Mouse (Mus musculus) neural tube, embryonic 11.5 days (tissue): Measurements from ENCODE around the gene Gm49486. TPM values are rescaled to one million over a fixed set of nuclear protein-coding genes. Genes with fewer than 3 reads are reported as not detected.
A peak's percentile ranks its signal among the peaks of the same experiment; 100 is the strongest.

Experiments used
- ATAC-seq: fragments of 200-750 bp; cut with Nextera tagmentation; 2 replicates; pipeline ENCODE4 v1.8.0; 2017; ENCODE audit warnings: moderate number of reproducible peaks, mild to moderate bottlenecking, moderate TSS enrichment, moderate library complexity; ENCODE audit not compliant: insufficient read depth, low FRiP score, low TSS enrichment
- DNase-seq: peaks from one replicate; pipeline ENCODE4 v3.0.0-alpha.2; 2015; ENCODE audit warnings: low spot score
- H3K27ac ChIP-seq: fragments of 300-500 bp; sonication (generic); 2 replicates; pipeline ENCODE4 v1.5.1; 2014; ENCODE audit warnings: low read depth, mild to moderate bottlenecking, low read length
- H3K27me3 ChIP-seq: fragments of 300-500 bp; sonication (generic); 2 replicates; pipeline ENCODE4 v1.6.1; 2014; ENCODE audit warnings: mild to moderate bottlenecking, low read length, mixed read lengths; ENCODE audit not compliant: control insufficient read depth, insufficient read depth
- H3K36me3 ChIP-seq: fragments of 300-500 bp; sonication (generic); 2 replicates; pipeline ENCODE4 v1.6.1; 2014; ENCODE audit warnings: mild to moderate bottlenecking, low read length, moderate library complexity, mixed read lengths; ENCODE audit not compliant: control insufficient read depth, insufficient read depth
- H3K4me1 ChIP-seq: fragments of 300-500 bp; sonication (generic); 2 replicates; pipeline ENCODE4 v1.6.1; 2014; ENCODE audit warnings: low read length, mixed read lengths; ENCODE audit not compliant: control insufficient read depth, insufficient read depth
- H3K4me2 ChIP-seq: fragments of 300-500 bp; sonication (generic); 2 replicates; pipeline ENCODE4 v1.6.1; 2014; ENCODE audit warnings: low read depth, mild to moderate bottlenecking, moderate library complexity
- H3K4me3 ChIP-seq: fragments of 300-500 bp; sonication (generic); 2 replicates; pipeline ENCODE4 v1.5.1; 2014; ENCODE audit warnings: low read depth, low read length
- H3K9ac ChIP-seq: fragments of 300-500 bp; sonication (generic); 2 replicates; pipeline ENCODE4 v1.6.1; 2014; ENCODE audit warnings: mild to moderate bottlenecking, low read length
- H3K9me3 ChIP-seq: fragments of 300-500 bp; sonication (generic); 2 replicates; pipeline ENCODE4 v1.6.1; 2016; ENCODE audit warnings: low read length; ENCODE audit not compliant: control insufficient read depth
- WGBS: fragments of 180-500 bp; shearing (Covaris S2); extraction: QIAGEN DNeasy Blood & Tissue Kit; methylation state at CpG from one replicate; pipeline ENCODE4 v1.1.7; 2014; 5-methylcytosine and 5-hydroxymethylcytosine counted together
- polyA plus RNA-seq: library from polyadenylated mRNA; unstranded; fragments of >200 nt; fragmentation: Nextera tagmentation; extraction: Ambion mirVana; gene quantifications from 2 replicates; pipeline ENCODE4 v1.2.1, GENCODE M21; 2014

The Gm49486 gene
- polyA plus RNA-seq = 0.38 and 0.49 TPM in 2 replicates

DNA sequence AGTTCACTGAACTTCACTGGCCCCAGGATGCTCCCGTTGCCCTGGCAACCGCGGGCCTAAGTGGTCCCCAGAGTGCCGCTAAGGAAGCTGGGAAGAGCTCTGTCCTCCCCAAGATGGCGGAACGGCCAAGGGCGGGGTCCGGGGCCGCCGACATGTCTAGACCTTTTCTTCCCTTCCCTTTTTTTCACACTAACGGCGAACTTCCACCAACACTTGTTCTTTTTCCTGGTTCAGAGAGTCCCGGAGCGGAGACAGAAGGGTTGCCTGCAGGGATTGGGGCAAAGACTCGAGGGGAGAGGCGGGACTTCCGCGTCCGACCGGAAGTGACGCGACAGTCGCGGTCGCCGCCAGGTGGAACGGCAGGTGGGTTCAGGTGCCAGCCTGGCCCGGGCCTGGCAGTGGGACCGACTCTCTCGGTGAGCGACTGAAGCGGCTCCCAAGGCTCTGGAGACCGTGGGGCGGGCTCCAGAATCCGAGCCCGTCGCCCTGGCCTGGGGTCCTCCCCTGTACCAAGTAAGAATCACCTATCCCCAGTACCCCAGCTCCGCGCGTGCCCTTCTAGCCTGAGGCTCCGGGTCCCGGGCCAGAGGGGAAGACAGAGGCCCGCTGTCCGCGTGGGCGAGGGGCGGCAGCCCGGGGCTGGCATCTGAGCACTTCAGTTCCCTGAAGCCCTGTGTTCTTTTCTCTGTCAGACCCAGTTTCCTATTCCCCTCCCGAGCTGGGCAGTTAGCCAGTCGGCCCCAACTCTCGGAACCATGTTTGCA lies at the start of gene Gm49486, which contains the start of gene Pick1:
Gene Gm49486, plus strand, starts transcription at position 334 of the 764 bp plus-strand sequence.
Gene Pick1, plus strand, starts transcription at position 116 of the 764 bp plus-strand sequence.
- DNase-seq = peak; percentile 94
- Histone ChIP-seq H3K4me3 (peak within 1 kb of the TSS; percentile 89), H3K9ac (peak within 1 kb of the TSS; percentile 90), H3K4me1 (peaks cover 14% of the 10 kb centered on the region), H3K36me3 (no peaks in the 10 kb centered on the region; the same call in 1 of the 2 replicates), H3K9me3 (no peaks in the 10 kb centered on the region), H3K27ac (peak within 1 kb of the TSS; percentile 97), H3K27me3 (no peaks in the 10 kb centered on the region), H3K4me2 (peak within 1 kb of the TSS; percentile 98)
- 1% methylated on average over 51 of the region's 51 CpGs for WGBS
- peak; percentile 84 for ATAC-seq

DNA sequence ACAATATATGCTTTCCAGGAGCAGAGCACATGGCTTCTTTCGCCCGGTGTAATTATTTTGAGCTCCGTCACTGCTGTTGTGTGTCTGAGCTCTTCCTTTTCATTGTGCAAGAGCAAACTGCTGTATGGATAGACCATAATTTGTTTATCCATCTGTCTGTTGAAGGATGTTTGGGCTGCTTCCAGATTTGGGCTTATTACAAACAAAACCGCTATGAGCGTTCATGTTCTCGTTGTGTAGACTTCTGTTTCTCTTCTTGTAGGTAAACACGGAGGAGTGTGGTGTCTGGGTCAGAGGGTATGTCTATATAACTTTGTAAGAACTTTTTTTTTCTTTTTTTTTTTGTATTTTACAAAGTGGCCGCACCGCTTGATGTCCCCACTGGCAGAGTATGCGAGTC lies 44.0 kb upstream of the Gm49486 start:
- Histone ChIP-seq H3K9me3 (no peaks in the 10 kb centered on the region), H3K9ac (no peak overlapping the region), H3K4me3 (no peak overlapping the region), H3K4me2 (no peak overlapping the region), H3K27me3 (no peaks in the 10 kb centered on the region), H3K27ac (no peak overlapping the region), H3K4me1 (no peaks in the 10 kb centered on the region), H3K36me3 (no peaks in the 10 kb centered on the region)
- ATAC-seq = no peak
- WGBS = 92% methylated on average over 10 of the region's 10 CpGs
- no peak for DNase-seq

DNA sequence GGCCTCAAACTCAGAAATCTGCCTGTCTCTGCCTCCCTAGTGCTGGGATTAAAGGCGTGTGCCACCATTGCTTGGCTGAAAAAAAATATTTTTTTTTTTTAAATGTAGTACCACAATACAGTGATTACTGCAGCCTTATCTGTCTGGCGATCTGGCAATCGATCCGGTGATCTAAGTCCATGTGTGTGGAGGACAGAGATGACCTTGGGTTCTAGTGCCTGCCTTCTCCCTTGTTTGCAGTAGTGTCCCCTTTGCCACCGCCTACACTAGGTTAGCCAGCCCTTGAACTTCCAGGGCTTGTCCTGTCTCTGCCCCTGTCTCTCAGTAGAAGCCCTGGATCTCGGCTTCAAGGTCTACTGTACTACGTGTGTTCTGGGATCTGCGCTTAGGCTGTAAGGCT lies 41.4 kb upstream of the Gm49486 start:
- Histone ChIP-seq H3K9me3 (no peaks in the 10 kb centered on the region), H3K4me1 (peaks cover 3% of the 10 kb centered on the region; the same call in 1 of the 2 replicates), H3K27ac (no peak overlapping the region), H3K36me3 (no peaks in the 10 kb centered on the region), H3K9ac (no peak overlapping the region), H3K27me3 (no peaks in the 10 kb centered on the region), H3K4me3 (no peak overlapping the region), H3K4me2 (no peak overlapping the region)
- ATAC-seq (no peak), DNase-seq (no peak)
- 89% methylated on average over 8 of the region's 8 CpGs for WGBS

DNA sequence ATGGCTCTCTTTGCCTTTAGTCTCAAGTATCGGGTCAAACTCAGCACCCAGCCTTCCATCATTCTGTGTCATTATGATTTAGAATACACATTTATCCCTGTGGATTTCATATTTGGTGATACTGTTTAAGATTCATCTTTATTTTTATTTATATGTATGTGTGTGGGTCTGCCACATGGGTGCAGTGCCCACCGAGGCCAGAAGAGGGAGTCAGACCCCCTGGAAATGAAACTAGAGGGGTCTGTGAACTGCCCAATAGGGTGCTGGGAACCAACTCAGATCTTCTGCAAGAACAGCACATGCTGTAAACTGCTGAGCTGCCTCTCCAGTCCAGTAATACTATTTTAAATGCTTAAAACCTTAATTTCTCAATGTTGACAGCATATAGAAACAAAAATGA lies 37.8 kb upstream of the Gm49486 start:
- H3K4me3 ChIP-seq = no peak overlapping the region
- no peak for DNase-seq
- no peaks in the 10 kb centered on the region for H3K27me3 ChIP-seq
- no peaks in the 10 kb centered on the region for H3K9me3 ChIP-seq
- WGBS = 100% methylated on average over 2 of the region's 2 CpGs
- peaks cover 14% of the 10 kb centered on the region for H3K4me1 ChIP-seq
- no peaks in the 10 kb centered on the region for H3K36me3 ChIP-seq
- H3K4me2 ChIP-seq = no peak overlapping the region
- H3K27ac ChIP-seq = no peak overlapping the region
- no peak for ATAC-seq
- H3K9ac ChIP-seq = no peak overlapping the region

DNA sequence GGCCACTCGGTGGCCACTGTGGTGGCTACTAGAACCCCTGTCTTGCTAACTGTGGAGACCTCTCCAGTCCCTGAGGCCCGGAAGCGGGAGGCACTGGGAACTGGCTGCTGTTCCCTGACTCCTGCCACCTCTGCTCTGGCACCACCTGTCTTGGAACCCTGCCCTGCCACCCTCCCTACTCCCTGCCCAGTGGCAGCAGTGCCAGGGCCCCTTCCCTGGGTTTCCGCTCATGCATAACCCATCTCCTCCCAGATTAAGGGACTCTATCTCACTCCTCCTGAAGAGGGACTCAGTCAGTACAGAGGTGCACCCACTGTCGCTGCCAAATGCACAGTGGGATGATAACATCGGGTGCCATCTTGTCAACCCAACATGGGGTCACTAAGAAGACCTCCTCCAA lies 36.7 kb upstream of the Gm49486 start:
- H3K4me2 ChIP-seq = 0 out of 2 replicates have a peak overlapping the region, but pooled peaks have one; percentile 12
- DNase-seq = no peak

DNA sequence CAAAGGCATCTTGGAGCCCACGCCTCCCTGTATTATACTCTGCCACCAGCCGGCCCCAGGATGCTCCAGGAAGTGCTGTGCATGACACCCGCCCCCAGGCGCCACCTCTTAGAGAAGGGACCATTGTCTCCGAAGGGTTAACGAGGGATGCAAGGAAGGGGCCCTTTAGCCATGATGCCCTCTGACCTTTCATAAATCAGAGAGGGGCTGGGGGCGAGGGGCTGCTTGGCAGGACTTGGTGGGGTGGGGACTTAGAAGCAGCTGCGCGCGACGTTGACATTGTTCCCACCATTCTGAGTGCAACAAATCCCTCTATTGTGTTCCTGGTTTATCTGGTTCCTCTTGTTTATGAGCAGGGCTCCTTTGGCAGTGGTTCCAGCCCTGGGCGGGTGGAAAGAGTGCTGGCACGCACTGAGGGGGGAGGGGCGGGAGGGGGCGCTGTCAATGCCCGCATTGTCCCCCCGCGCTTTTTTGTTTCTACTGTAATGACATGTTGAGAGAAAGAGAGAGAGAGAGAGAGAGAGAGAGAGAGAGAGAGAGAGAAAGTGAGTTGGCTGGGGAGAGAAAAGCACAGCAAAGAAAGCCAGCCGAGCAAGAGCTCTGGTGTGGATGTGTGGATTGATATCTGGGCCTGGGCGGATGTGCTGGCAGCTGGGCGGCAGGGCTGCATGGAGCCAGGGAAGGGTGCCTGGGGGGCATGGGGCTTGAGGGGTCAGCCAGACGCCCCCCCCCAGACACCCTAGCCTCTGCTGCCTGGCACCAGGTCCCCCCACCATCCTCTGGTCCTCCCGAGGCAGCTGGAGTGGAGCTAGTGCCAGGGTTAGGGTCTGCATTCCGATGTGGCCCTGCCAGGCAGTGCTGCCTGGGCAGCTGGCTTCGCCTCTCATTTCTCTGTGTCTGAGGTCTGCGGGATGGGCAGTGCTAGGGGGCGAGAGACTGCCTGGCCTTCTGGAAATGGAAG lies 36.0 kb upstream of the Gm49486 start:
- peak overlapping the region; percentile 90 for H3K27ac ChIP-seq
- H3K27me3 ChIP-seq = no peaks in the 10 kb centered on the region
- ATAC-seq = peak; percentile 79
- H3K36me3 ChIP-seq = no peaks in the 10 kb centered on the region
- peak; percentile 65 for DNase-seq
- peaks cover 14% of the 10 kb centered on the region for H3K4me1 ChIP-seq
- no peaks in the 10 kb centered on the region for H3K9me3 ChIP-seq
- 28% methylated on average over 27 of the region's 27 CpGs for WGBS
- no peak overlapping the region for H3K4me3 ChIP-seq
- H3K4me2 ChIP-seq = peak overlapping the region; percentile 12; the same call in 1 of the 2 replicates
- H3K9ac ChIP-seq = peak overlapping the region; percentile 64

More for the DNA sequence above, 36.7 kb upstream of the Gm49486 start:
- Histone ChIP-seq H3K27me3 (no peaks in the 10 kb centered on the region), H3K36me3 (no peaks in the 10 kb centered on the region), H3K4me3 (no peak overlapping the region), H3K9ac (no peak overlapping the region), H3K9me3 (no peaks in the 10 kb centered on the region), H3K27ac (peak overlapping the region; percentile 90), H3K4me1 (peaks cover 14% of the 10 kb centered on the region)
- WGBS = 85% methylated on average over 6 of the region's 6 CpGs
- no peak for ATAC-seq

DNA sequence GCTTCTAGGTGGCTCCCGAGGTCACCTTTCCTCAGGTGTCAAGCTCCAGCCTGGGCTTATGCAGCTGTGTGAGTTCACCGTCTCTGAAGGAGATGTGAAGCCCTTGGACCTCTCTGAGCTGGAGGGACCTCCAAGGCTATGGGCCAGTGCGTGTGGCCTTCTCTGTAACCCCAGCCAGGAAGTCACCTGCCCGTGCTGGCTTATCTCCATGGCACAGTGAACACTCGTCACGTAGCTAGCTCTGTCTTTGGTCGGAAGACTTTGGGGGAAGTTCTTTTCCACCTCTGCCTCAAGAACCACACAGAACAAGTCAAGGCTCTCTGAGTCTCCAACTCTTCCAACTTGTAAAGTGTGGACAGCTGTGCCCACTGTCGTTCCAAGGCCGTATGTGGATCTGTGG lies 35.1 kb upstream of the Gm49486 start:
- DNase-seq (no peak), ATAC-seq (no peak)
- Histone ChIP-seq H3K27me3 (no peaks in the 10 kb centered on the region), H3K27ac (peak overlapping the region; percentile 90), H3K9me3 (no peaks in the 10 kb centered on the region), H3K4me1 (peaks cover 14% of the 10 kb centered on the region), H3K9ac (peak overlapping the region; percentile 64), H3K4me2 (no peak overlapping the region), H3K4me3 (no peak overlapping the region), H3K36me3 (no peaks in the 10 kb centered on the region)
- 89% methylated on average over 9 of the region's 9 CpGs for WGBS

DNA sequence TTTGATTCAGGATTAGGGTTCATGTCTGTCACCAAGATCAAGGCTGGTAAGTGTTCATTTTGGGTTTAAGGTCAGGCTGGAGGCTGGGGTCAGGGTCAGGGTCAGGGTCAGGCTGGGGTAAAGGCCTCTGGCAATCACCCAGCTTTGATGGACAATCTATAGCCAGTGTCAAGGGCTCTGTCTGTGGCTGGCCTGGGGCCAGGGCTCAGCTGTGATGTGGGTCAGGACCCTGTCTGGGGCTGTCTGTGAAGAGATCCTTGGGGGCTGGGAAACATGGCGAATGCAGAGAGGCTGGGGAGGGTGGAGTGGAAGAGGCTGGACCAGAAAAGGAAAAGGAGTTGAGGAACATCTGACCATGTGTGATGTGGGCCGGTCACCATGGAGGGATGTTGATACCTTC lies 34.2 kb upstream of the Gm49486 start:
- WGBS = 76% methylated on average over 2 of the region's 2 CpGs
- Histone ChIP-seq H3K36me3 (no peaks in the 10 kb centered on the region), H3K27me3 (no peaks in the 10 kb centered on the region), H3K9ac (no peak overlapping the region), H3K4me1 (peaks cover 14% of the 10 kb centered on the region), H3K4me2 (no peak overlapping the region), H3K9me3 (no peaks in the 10 kb centered on the region), H3K4me3 (no peak overlapping the region), H3K27ac (no peak overlapping the region)
- DNase-seq (no peak), ATAC-seq (no peak)
